Mouse (Mus musculus): ENCODE measurements at regions not wholly inside any gene's neighbourhood (a gene's known extent, or its start where the extent isn't known, plus 50 kb on each side); places are given as distances from the start of the nearest gene placed in this dataset.
"Not testable (repeated sequence)": the region's sequence is repeated elsewhere in the genome, so short reads cannot be mapped to it uniquely, and the experiment has no call there.

DNA sequence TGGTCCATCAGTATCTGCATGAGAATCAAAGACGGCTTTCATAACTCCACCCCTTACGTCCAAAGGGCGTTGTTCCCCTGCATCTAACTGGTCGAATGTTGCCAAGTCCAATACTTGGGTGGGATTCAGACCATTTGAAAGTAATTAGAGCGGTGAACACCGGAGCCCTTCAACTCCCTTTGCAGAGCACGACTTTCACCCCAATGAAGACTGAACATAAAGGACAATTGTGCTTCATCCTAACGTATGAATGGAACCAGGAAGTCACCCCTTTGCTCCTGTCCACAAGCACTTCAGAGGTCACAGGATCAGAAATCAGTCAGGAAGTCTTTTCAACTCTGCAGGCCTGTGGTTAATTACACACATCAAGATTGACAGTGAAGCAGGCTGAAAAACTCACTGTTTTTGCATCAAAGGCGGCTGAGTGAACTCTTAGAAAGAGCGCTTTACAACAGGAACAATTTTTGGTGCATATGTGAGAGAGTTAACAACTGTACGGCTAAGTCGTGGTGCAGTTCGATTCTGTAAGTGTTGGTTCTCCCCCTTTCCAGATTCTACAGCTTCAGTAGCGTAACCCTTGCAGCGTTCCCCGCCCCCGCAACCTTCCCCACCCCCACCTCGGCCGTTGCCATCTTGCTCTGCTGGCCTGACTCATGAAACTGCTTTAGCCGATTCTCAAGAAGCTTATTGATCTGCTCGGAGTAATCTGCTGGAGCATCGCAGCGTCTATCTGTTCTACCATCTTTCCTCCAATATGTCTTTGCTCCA, 203.1 kb downstream of the Wdr20rt start:
- Histone ChIP-seq H3K27ac (peak overlapping the region; percentile 73), H3K27me3 (ENCODE audit: low read depth, poor library complexity, severe bottlenecking) (no peaks in the 10 kb centered on the region), H3K36me3 (no peaks in the 10 kb centered on the region), H3K9me3 (replicated peaks) (no peaks in the 10 kb centered on the region), H3K4me1 (peaks cover 14% of the 10 kb centered on the region), H3K4me3 (peak overlapping the region; percentile 32)
- WGBS, result 38% methylated on average over 23 of the region's 23 CpGs
- DNase-seq (ENCODE audit: low spot score), result peak; percentile 49

GRCm38 (mm10) chr12:65450845-65451244, 225.5 kb downstream of the Wdr20rt start:
- H3K4me1 ChIP-seq, result no peaks in the 10 kb centered on the region
- 84% methylated on average over 4 of the region's 4 CpGs for WGBS
- DNase-seq (ENCODE audit: low spot score), result no peak

GRCm38 (mm10) chr12:65455683-65456082, 230.4 kb downstream of the Wdr20rt start:
- Histone ChIP-seq H3K36me3 (no peaks in the 10 kb centered on the region), H3K27me3 (ENCODE audit: low read depth, poor library complexity, severe bottlenecking) (no peaks in the 10 kb centered on the region), H3K27ac (no peak overlapping the region), H3K4me3 (no peak overlapping the region), H3K4me1 (no peaks in the 10 kb centered on the region), H3K9me3 (replicated peaks) (no peaks in the 10 kb centered on the region)
- 87% methylated on average over 3 of the region's 3 CpGs for WGBS
- DNase-seq (ENCODE audit: low spot score), result no peak

More at GRCm38 (mm10) chr12:65450845-65451244, 225.5 kb downstream of the Wdr20rt start:
- Histone ChIP-seq H3K27me3 (ENCODE audit: low read depth, poor library complexity, severe bottlenecking) (no peaks in the 10 kb centered on the region), H3K27ac (no peak overlapping the region), H3K9me3 (replicated peaks) (no peaks in the 10 kb centered on the region), H3K4me3 (no peak overlapping the region), H3K36me3 (no peaks in the 10 kb centered on the region)

DNA sequence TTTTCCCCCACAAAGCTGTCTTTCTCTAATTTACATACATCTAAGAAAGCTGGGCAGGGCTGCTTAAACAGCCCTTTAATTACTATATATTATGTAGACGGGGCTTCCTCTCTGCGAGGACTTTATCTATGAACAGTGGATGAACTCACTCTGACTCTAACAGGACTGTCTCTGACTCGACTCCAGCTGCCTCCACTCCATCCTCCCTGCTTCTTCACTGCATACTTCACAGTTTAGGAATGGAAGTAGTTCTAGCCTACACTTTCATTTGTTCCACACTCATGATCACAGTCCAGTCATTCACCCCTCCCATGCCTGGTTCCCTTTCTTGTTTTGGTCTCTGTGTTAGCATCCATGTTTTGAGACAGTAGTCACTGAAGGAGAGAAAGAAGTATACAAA, 231.6 kb downstream of the Wdr20rt start:
- H3K9me3 ChIP-seq (replicated peaks), result no peaks in the 10 kb centered on the region
- 92% methylated on average over 3 of the region's 3 CpGs for WGBS
- H3K27ac ChIP-seq, result no peak overlapping the region
- no peak for DNase-seq (ENCODE audit: low spot score)
- H3K36me3 ChIP-seq, result no peaks in the 10 kb centered on the region
- no peak overlapping the region for H3K4me3 ChIP-seq
- H3K27me3 ChIP-seq (ENCODE audit: low read depth, poor library complexity, severe bottlenecking), result no peaks in the 10 kb centered on the region
- H3K4me1 ChIP-seq, result no peaks in the 10 kb centered on the region

GRCm38 (mm10) chr12:65464246-65464645, 238.9 kb downstream of the Wdr20rt start:
- no peak overlapping the region for H3K27ac ChIP-seq
- no peaks in the 10 kb centered on the region for H3K4me1 ChIP-seq
- WGBS, result 77% methylated on average over 2 of the region's 2 CpGs
- no peaks in the 10 kb centered on the region for H3K9me3 ChIP-seq (replicated peaks)
- no peak overlapping the region for H3K4me3 ChIP-seq
- H3K36me3 ChIP-seq, result no peaks in the 10 kb centered on the region
- no peak for DNase-seq (ENCODE audit: low spot score)
- H3K27me3 ChIP-seq (ENCODE audit: low read depth, poor library complexity, severe bottlenecking), result no peaks in the 10 kb centered on the region

DNA sequence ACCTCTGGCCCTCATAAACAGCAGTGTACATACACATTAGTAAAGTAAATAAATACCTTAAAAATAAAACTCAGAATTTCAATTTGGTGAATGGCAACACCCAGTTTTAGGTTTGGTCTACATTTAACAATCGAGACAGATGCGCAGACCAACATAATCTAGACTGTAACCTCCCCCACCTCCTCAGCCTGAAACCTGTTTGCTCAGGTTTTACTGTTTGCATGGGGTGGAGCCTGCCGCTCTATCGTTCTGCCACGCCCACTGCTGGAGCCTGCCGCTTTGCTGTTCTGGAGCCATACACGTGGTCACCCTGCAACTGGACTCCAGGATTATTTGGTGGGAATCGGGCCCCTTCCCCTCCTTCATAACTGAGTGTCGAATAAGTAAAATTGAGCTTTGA, 253.4 kb downstream of the Wdr20rt start:
- not testable (repeated sequence) for H3K9me3 ChIP-seq (replicated peaks); H3K27ac ChIP-seq; H3K36me3 ChIP-seq; DNase-seq (ENCODE audit: low spot score); H3K4me1 ChIP-seq; H3K27me3 ChIP-seq (ENCODE audit: low read depth, poor library complexity, severe bottlenecking); H3K4me3 ChIP-seq
- 56% methylated on average over 9 of the region's 9 CpGs for WGBS

DNA sequence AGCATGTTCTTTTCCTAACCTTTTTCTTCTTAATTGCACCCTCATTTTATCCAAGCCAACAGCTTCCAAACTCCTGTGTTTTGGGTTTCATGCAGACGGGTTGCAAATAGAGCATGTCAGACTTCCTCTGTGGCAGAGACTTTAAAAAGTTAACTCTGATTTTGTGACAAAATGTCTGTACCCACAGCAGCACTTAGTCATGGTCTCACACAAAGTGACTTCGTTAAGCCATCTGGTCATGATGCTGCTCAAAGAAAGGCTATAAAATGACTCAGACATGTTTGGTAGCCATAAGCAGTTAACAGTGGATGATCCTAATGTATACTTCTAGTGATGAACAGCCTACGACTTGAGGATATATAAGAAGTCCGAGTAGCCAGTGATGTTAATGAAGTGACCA, 255.5 kb downstream of the Wdr20rt start:
- H3K27me3 ChIP-seq (ENCODE audit: low read depth, poor library complexity, severe bottlenecking), result no peaks in the 10 kb centered on the region
- H3K9me3 ChIP-seq (replicated peaks), result no peaks in the 10 kb centered on the region
- no peaks in the 10 kb centered on the region for H3K36me3 ChIP-seq
- WGBS, result 85% methylated on average over 4 of the region's 4 CpGs
- H3K4me3 ChIP-seq, result no peak overlapping the region
- no peak for DNase-seq (ENCODE audit: low spot score)
- H3K4me1 ChIP-seq, result no peaks in the 10 kb centered on the region
- H3K27ac ChIP-seq, result no peak overlapping the region

DNA sequence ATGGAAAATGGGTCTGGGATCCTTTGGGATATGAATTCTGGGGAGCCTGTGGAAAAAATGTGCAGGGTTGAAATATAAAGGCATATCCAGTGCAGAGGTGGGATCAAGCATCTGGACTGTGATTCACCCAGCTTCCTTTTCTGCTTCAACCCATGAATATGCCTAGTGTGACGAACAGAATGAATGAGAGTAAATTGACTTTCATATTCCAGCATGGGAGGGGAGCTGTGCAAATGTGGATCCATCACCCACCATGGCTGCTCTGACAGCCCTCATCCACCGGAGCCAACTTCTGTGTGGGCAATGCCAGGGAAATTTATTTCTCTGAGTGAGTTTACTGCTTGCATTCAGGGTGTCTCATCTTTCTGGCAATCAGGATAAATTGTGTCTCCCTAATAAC, 265.8 kb downstream of the Wdr20rt start:
- WGBS, result 85% methylated on average over 2 of the region's 2 CpGs
- Histone ChIP-seq H3K9me3 (replicated peaks) (no peaks in the 10 kb centered on the region; the same call in 1 of the 2 replicates), H3K36me3 (no peaks in the 10 kb centered on the region), H3K27me3 (ENCODE audit: low read depth, poor library complexity, severe bottlenecking) (no peaks in the 10 kb centered on the region), H3K27ac (no peak overlapping the region), H3K4me1 (no peaks in the 10 kb centered on the region), H3K4me3 (no peak overlapping the region)
- no peak for DNase-seq (ENCODE audit: low spot score)

DNA sequence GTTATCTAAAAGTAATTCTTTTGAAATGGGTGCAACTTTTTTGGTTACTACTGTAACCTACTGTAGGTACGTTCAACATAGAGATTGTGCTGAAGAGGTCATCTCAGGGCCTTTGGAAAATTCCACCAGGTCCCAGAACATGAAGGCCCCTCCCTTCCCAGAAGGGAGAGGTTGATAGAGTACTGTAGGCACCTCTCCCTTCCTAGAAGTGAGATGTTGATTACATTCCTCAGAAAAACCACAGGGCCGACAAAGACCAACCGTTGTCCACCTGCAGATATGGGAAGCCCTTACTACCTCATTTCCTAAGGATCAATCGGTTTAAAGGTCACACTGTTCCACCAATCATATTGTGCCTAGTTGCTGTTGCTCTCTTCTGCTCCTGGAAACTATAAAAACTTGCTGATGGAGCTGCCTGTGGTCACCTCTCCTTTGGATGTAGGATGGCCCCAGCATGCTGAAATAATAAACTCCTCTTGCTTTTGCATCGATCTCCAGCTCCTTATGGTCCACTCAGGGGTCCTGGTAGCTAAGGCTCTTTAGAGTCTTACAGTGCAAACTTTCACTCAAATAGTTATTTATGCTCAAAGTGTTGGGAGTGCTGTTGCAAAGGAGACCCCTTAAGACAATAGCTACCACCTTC, 269.2 kb downstream of the Wdr20rt start:
- DNase-seq (ENCODE audit: low spot score), result no peak
- Histone ChIP-seq H3K27ac (no peak overlapping the region), H3K4me3 (no peak overlapping the region), H3K9me3 (replicated peaks) (no peaks in the 10 kb centered on the region; the same call in 1 of the 2 replicates), H3K36me3 (no peaks in the 10 kb centered on the region), H3K4me1 (no peaks in the 10 kb centered on the region), H3K27me3 (ENCODE audit: low read depth, poor library complexity, severe bottlenecking) (no peaks in the 10 kb centered on the region)
- WGBS, result 90% methylated on average over 5 of the region's 5 CpGs

DNA sequence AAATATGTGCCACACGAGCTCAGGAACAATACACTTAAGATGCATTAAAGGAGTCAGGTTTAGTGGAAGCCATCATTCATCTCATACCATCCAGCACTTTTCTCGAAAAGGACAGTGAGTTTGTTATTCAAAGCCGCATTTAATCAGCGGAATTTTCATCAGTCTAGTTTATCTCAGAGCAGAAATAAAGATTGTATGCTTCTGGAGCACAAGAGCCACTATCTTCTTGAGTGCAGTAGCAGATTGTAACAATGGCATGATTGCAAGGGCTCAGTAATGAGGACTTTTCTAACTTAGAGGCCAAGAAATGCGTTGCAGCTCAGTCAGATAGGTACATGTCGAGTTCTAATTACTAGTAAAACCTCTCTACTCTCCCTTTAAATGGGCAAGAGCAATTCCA, 271.3 kb downstream of the Wdr20rt start:
- Histone ChIP-seq H3K9me3 (replicated peaks) (no peaks in the 10 kb centered on the region; the same call in 1 of the 2 replicates), H3K27me3 (ENCODE audit: low read depth, poor library complexity, severe bottlenecking) (no peaks in the 10 kb centered on the region), H3K27ac (no peak overlapping the region), H3K4me1 (no peaks in the 10 kb centered on the region), H3K36me3 (no peaks in the 10 kb centered on the region), H3K4me3 (no peak overlapping the region)
- WGBS, result 89% methylated on average over 6 of the region's 6 CpGs
- no peak for DNase-seq (ENCODE audit: low spot score)

GRCm38 (mm10) chr12:65497602-65498001, 272.3 kb downstream of the Wdr20rt start:
- H3K4me3 ChIP-seq, result no peak overlapping the region
- no peak overlapping the region for H3K27ac ChIP-seq
- H3K36me3 ChIP-seq, result no peaks in the 10 kb centered on the region
- 79% methylated on average over 6 of the region's 6 CpGs for WGBS
- no peak for DNase-seq (ENCODE audit: low spot score)
- no peaks in the 10 kb centered on the region for H3K4me1 ChIP-seq
- no peaks in the 10 kb centered on the region; the same call in 1 of the 2 replicates for H3K9me3 ChIP-seq (replicated peaks)
- no peaks in the 10 kb centered on the region for H3K27me3 ChIP-seq (ENCODE audit: low read depth, poor library complexity, severe bottlenecking)

DNA sequence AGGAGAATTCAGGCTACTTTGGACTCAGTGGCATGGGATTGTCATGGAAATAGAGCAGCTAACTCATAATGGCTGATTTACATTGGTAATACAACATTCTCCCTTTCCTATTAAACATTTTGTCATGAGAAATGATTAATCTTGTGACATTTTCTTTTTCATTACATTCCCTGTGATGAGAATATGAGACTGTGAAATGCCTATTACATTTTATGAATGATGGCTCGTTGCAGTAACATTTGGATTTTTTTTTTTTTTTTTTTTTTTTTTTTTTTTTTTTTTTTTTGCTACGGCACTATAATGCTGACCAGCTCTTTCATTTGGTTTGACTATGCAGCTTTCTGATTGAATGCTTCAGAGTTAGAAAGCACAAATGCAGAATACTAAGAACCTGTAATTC, 276.1 kb downstream of the Wdr20rt start:
- no peak overlapping the region for H3K27ac ChIP-seq
- no peaks in the 10 kb centered on the region for H3K4me1 ChIP-seq
- H3K27me3 ChIP-seq (ENCODE audit: low read depth, poor library complexity, severe bottlenecking), result no peaks in the 10 kb centered on the region
- no peak for DNase-seq (ENCODE audit: low spot score)
- no peaks in the 10 kb centered on the region for H3K9me3 ChIP-seq (replicated peaks)
- no peak overlapping the region for H3K4me3 ChIP-seq
- WGBS, result 80% methylated on average over 2 of the region's 2 CpGs
- H3K36me3 ChIP-seq, result no peaks in the 10 kb centered on the region

DNA sequence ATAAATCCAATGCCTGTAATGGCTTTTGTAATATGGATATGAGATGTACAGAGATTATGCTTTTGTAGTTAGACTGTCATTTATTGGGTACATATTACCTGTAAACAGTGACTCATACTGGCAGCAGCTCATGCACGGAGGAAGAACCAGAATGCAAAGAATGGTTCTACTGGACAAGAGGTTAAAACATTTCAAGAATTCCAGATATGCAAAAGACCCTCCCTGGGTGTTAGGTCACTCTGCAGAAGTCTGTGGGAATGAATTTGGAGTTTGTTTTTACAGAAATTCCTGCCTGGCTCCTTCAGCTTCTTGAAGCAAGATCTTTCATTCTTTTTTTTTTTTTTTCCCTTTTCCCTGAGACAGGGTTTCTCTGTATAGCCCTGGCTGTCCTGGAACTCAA, 276.7 kb downstream of the Wdr20rt start:
- Histone ChIP-seq H3K27ac (no peak overlapping the region), H3K9me3 (replicated peaks) (no peaks in the 10 kb centered on the region), H3K4me3 (no peak overlapping the region), H3K4me1 (no peaks in the 10 kb centered on the region), H3K27me3 (ENCODE audit: low read depth, poor library complexity, severe bottlenecking) (no peaks in the 10 kb centered on the region), H3K36me3 (no peaks in the 10 kb centered on the region)
- WGBS, result 60% methylated on average over 1 of the region's 1 CpGs
- DNase-seq (ENCODE audit: low spot score), result no peak
